Mouse (Mus musculus): ENCODE results near the gene Inpp5k. TPM values are rescaled to one million over a fixed set of nuclear protein-coding genes. Genes with fewer than 3 reads are reported as not detected.

Inpp5k gene
- 83.1 TPM for polyA plus RNA-seq (2015; fragmentation: Illumina TruSeq; extraction: RNeasy Lipid Tissue Mini Kit (QIAGEN cat#74804); ENCODE audit: insufficient read depth, low replicate concordance)

GRCm38 (mm10) chr11:75630645-75631229, at the start of gene Inpp5k:
TSS of gene Inpp5k (plus strand) at chr11:75630988.

GRCm38 (mm10) chr11:75587493-75588284, 43.1 kb upstream of the Inpp5k start, which contains the start of gene Pitpna:
TSS of gene Pitpna (plus strand) at chr11:75588097.

GRCm38 (mm10) chr11:75650311-75650710, 19.5 kb downstream of the Inpp5k start, which contains the start of gene Myo1c:
TSS of gene Myo1c (plus strand) at chr11:75650504.

GRCm38 (mm10) chr11:75678747-75679438, 48.1 kb downstream of the Inpp5k start, which contains the start of gene Crk:
TSS of gene Crk (plus strand) at chr11:75679259.

Other genes starting within 250 kb of the Inpp5k start
- 10.2 TPM for gene Serpinf1, start 208.3 kb upstream of the Inpp5k start, polyA plus RNA-seq (2015; fragmentation: Illumina TruSeq; extraction: RNeasy Lipid Tissue Mini Kit (QIAGEN cat#74804); ENCODE audit: insufficient read depth, low replicate concordance)
- gene Serpinf2, start 191.4 kb upstream of the Inpp5k start, polyA plus RNA-seq (2015; fragmentation: Illumina TruSeq; extraction: RNeasy Lipid Tissue Mini Kit (QIAGEN cat#74804); ENCODE audit: insufficient read depth, low replicate concordance): 0.11 TPM
- gene Wdr81, start 176.3 kb upstream of the Inpp5k start, polyA plus RNA-seq (2015; fragmentation: Illumina TruSeq; extraction: RNeasy Lipid Tissue Mini Kit (QIAGEN cat#74804); ENCODE audit: insufficient read depth, low replicate concordance): 9.7 TPM
- gene Tlcd2, start 169.3 kb upstream of the Inpp5k start, polyA plus RNA-seq (2015; fragmentation: Illumina TruSeq; extraction: RNeasy Lipid Tissue Mini Kit (QIAGEN cat#74804); ENCODE audit: insufficient read depth, low replicate concordance): 5.4 TPM
- gene Prpf8, start 144.2 kb upstream of the Inpp5k start, polyA plus RNA-seq (2015; fragmentation: Illumina TruSeq; extraction: RNeasy Lipid Tissue Mini Kit (QIAGEN cat#74804); ENCODE audit: insufficient read depth, low replicate concordance): 119 TPM
- gene Rilp, start 120.9 kb upstream of the Inpp5k start, polyA plus RNA-seq (2015; fragmentation: Illumina TruSeq; extraction: RNeasy Lipid Tissue Mini Kit (QIAGEN cat#74804); ENCODE audit: insufficient read depth, low replicate concordance): 1.1 TPM
- gene Scarf1, start 117.4 kb upstream of the Inpp5k start, polyA plus RNA-seq (2015; fragmentation: Illumina TruSeq; extraction: RNeasy Lipid Tissue Mini Kit (QIAGEN cat#74804); ENCODE audit: insufficient read depth, low replicate concordance): 1.8 TPM
- 27.9 TPM for gene Slc43a2, start 99.3 kb upstream of the Inpp5k start, polyA plus RNA-seq (2015; fragmentation: Illumina TruSeq; extraction: RNeasy Lipid Tissue Mini Kit (QIAGEN cat#74804); ENCODE audit: insufficient read depth, low replicate concordance)
- gene Pitpna, start 42.9 kb upstream of the Inpp5k start, polyA plus RNA-seq (2015; fragmentation: Illumina TruSeq; extraction: RNeasy Lipid Tissue Mini Kit (QIAGEN cat#74804); ENCODE audit: insufficient read depth, low replicate concordance): 254 TPM
- 74.6 TPM for gene Myo1c, start 19.5 kb downstream of the Inpp5k start, polyA plus RNA-seq (2015; fragmentation: Illumina TruSeq; extraction: RNeasy Lipid Tissue Mini Kit (QIAGEN cat#74804); ENCODE audit: insufficient read depth, low replicate concordance)
- gene Crk, start 48.3 kb downstream of the Inpp5k start, polyA plus RNA-seq (2015; fragmentation: Illumina TruSeq; extraction: RNeasy Lipid Tissue Mini Kit (QIAGEN cat#74804); ENCODE audit: insufficient read depth, low replicate concordance): 99.9 TPM
- gene Ywhae, start 101.9 kb downstream of the Inpp5k start, polyA plus RNA-seq (2015; fragmentation: Illumina TruSeq; extraction: RNeasy Lipid Tissue Mini Kit (QIAGEN cat#74804); ENCODE audit: insufficient read depth, low replicate concordance): 484 TPM
- not detected for gene Doc2b, start 165.1 kb downstream of the Inpp5k start, polyA plus RNA-seq (2015; fragmentation: Illumina TruSeq; extraction: RNeasy Lipid Tissue Mini Kit (QIAGEN cat#74804); ENCODE audit: insufficient read depth, low replicate concordance)